Mouse (Mus musculus) left cerebral cortex, adult 18-20 months (tissue): ENCODE data around the gene Rnf214. TPM values are rescaled to one million over a fixed set of nuclear protein-coding genes. Genes with fewer than 3 reads are reported as not detected.
A peak's percentile ranks its signal among the peaks of the same experiment; 100 is the strongest.

Experiments used
- DNase-seq, 2 experiments: peaks; one replicate each; pipeline ENCODE4 v3.0.0; 2021 to 2022; ENCODE audit warnings: low spot score in 2 of 2, mixed read lengths in 1 of 2
- microRNA-seq, 2 experiments: library from miRNA; unstranded; fragments of <30 nt; microRNA quantifications; one replicate each; pipeline ENCODE4 v1.2.0; 2021
- total RNA-seq, 2 experiments: library from RNA; stranded (reverse); gene quantifications; 2 replicates each; pipeline ENCODE4 v1.2.3; 2021

Gene Rnf214
- total RNA-seq, 2 experiments from 2014 or later, result 74.5 to 76.5 TPM

GRCm38 (mm10) chr9:45827663-45828290 is 78.9 kb downstream of the Rnf214 start:
- no peak for DNase-seq

DNA sequence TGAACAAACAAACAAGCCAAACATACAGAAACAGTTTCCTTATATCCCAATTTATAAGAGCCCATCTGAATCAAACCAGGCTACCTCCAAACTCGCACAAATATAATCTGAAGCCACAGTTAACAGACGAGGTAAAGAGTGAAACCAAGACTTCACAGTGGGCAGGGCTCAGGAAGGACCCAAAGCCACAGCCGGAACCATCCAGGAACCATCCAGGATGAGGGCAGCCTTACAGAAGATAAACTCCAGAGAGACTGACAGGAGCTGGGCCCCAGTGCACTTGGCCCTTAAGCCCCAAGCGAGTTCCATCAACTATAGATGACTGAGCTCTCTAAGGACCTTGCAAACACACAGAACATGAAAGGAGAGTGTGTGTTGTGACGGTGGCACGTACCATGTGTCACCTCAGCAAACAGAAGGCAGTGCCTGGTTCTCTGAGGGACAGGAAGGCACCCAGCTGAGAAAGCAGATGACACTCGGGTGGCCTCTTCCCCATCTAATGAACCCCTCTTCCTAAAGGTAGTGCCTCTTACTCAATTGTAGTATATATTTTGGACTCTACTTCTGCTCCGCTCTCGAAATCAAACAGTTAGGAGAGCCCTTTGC is 88.2 kb downstream of the Rnf214 start:
- no peak for DNase-seq

GRCm38 (mm10) chr9:45815525-45815924 is 91.2 kb downstream of the Rnf214 start:
- no peak for DNase-seq

GRCm38 (mm10) chr9:45815113-45815512 is 91.6 kb downstream of the Rnf214 start:
- DNase-seq, result peak; percentile 44 to 53

Small RNA genes within 50 kb of the gene (microRNA-seq; reads per million reads assigned to microRNA genes)
- gene Mir7087, result 0 reads per million in 2 experiments

Other genes with a start within 250 kb of the Rnf214 start
- 10 to 100 TPM; 12.1 to 13.4 TPM for gene Cep164, start 78.2 kb downstream of the Rnf214 start, total RNA-seq
- 10 to 100 TPM; 79.2 to 88.8 TPM for gene Bace1, start 68.3 kb downstream of the Rnf214 start, total RNA-seq
- gene Pcsk7, start 414 bp downstream of the Rnf214 start, total RNA-seq, result 10 to 100 TPM; 21.3 to 21.6 TPM
- gene Tagln, start 29.1 kb upstream of the Rnf214 start, total RNA-seq, result 1 to 10 TPM; 8.5 to 9.9 TPM
- 10 to 100 TPM; 78.5 to 80.9 TPM for gene Sidt2, start 48.3 kb upstream of the Rnf214 start, total RNA-seq
- 100 to 1,000 TPM; 216 to 221 TPM for gene Pafah1b2, start 105.8 kb upstream of the Rnf214 start, total RNA-seq
- gene Sik3, start 105.9 kb upstream of the Rnf214 start, total RNA-seq, result 100 to 1,000 TPM; 112 to 132 TPM